Mouse (Mus musculus) CH12.LX (cell line): ENCODE measurements around the gene Csnk2b. TPM values are rescaled to one million over a fixed set of nuclear protein-coding genes. Genes with fewer than 3 reads are reported as not detected.

Source experiments
- DNase-seq: peaks from one replicate; pipeline ENCODE4 v3.0.0-alpha.2; 2013; ENCODE audit errors: extremely low read depth
- H3K27ac ChIP-seq: 2 replicates; pipeline ENCODE4 v1.5.1; 2012; ENCODE audit warnings: low read depth, mild to moderate bottlenecking, control low read depth, moderate library complexity; ENCODE audit not compliant: insufficient read depth
- H3K27me3 ChIP-seq: replicated peaks from 2 replicates; pipeline ENCODE3; 2012; ENCODE audit warnings: inconsistent platforms
- H3K36me3 ChIP-seq, 2 experiments: replicated peaks in 1 of 2; 2 replicates each; pipeline versions ENCODE3 to v1.6.1; 2012; ENCODE audit warnings: inconsistent platforms in 1 of 2, low read length in 1 of 2, mild to moderate bottlenecking in 1 of 2, mixed read lengths in 1 of 2, moderate library complexity in 1 of 2; ENCODE audit not compliant: control insufficient read depth in 1 of 2, insufficient read depth in 1 of 2
- H3K4me1 ChIP-seq, 2 experiments: 2 replicates each; pipeline ENCODE4 v1.6.1; 2012; ENCODE audit warnings: inconsistent platforms in 1 of 2, moderate library complexity in 1 of 2; ENCODE audit not compliant: insufficient read depth in 2 of 2, control insufficient read depth in 1 of 2
- H3K4me2 ChIP-seq: 2 replicates; pipeline ENCODE4 v1.6.1; 2012; ENCODE audit warnings: low read depth, mild to moderate bottlenecking, control low read depth; ENCODE audit not compliant: poor library complexity, insufficient read depth, severe bottlenecking
- H3K4me3 ChIP-seq, 3 experiments: fragments of 150-350 bp in 1 of 3; sonication (generic) in 1 of 3; replicated peaks in 1 of 3; 2 replicates each; pipeline versions ENCODE3 to v1.5.1; 2011 to 2012; ENCODE audit warnings: low read depth in 2 of 3, low read length in 2 of 3, mild to moderate bottlenecking in 2 of 3, moderate library complexity in 2 of 3, control low read depth in 1 of 3, improper control_type of control experiment in 1 of 3, inconsistent platforms in 1 of 3, mixed read lengths in 1 of 3; ENCODE audit not compliant: poor library complexity in 1 of 3
- H3K79me2 ChIP-seq: replicated peaks from 2 replicates; pipeline ENCODE4 v1.6.1; 2012; ENCODE audit warnings: mild to moderate bottlenecking, moderate library complexity; ENCODE audit not compliant: control insufficient read depth, poor library complexity, insufficient read depth, severe bottlenecking; ENCODE audit errors: extremely low read depth
- H3K9ac ChIP-seq: 2 replicates; pipeline ENCODE4 v1.6.1; 2012; ENCODE audit warnings: low read depth, mild to moderate bottlenecking, control low read depth, moderate library complexity; ENCODE audit not compliant: insufficient read depth
- H3K9me3 ChIP-seq: replicated peaks from 2 replicates; pipeline ENCODE3; 2012; ENCODE audit warnings: low read length, inconsistent platforms, mixed read lengths
- BHLHE40 ChIP-seq: IDR thresholded peaks from 2 replicates; pipeline ENCODE4 v1.6.1; 2011; ENCODE audit warnings: mild to moderate bottlenecking, low read depth, low read length, improper control_type of control experiment
- CHD1 ChIP-seq: IDR thresholded peaks from 2 replicates; pipeline ENCODE4 v1.6.1; 2012; ENCODE audit warnings: low read depth, low read length, improper control_type of control experiment, inconsistent platforms
- CHD2 ChIP-seq: IDR thresholded peaks from 2 replicates; pipeline ENCODE4 v1.6.1; 2011; ENCODE audit warnings: low read length, improper control_type of control experiment
- CTCF ChIP-seq, 2 experiments: IDR thresholded peaks in 1 of 2; conservative IDR thresholded peaks in 1 of 2; 2 replicates each; pipeline ENCODE4 v1.5.1; 2011 to 2012; ENCODE audit warnings: low read depth in 2 of 2, low read length in 2 of 2, improper control_type of control experiment in 1 of 2, inconsistent platforms in 1 of 2, mild to moderate bottlenecking in 1 of 2, moderate library complexity in 1 of 2
- ELF1 ChIP-seq: IDR thresholded peaks from 2 replicates; pipeline ENCODE4 v1.6.1; 2014; ENCODE audit warnings: low read depth, mild to moderate bottlenecking, inconsistent platforms, low read length, improper control_type of control experiment
- ETS1 ChIP-seq: conservative IDR thresholded peaks from 2 replicates; pipeline ENCODE4 v1.6.1; 2012; ENCODE audit warnings: low read depth, mild to moderate bottlenecking, inconsistent platforms, low read length, improper control_type of control experiment, moderate library complexity
- IRF4 ChIP-seq: IDR thresholded peaks from 2 replicates; pipeline ENCODE4 v1.6.1; 2014; ENCODE audit warnings: low read depth, mild to moderate bottlenecking, inconsistent platforms, low read length, improper control_type of control experiment
- JUN ChIP-seq: IDR thresholded peaks from 2 replicates; pipeline ENCODE4 v1.6.1; 2011; ENCODE audit warnings: low read depth, mild to moderate bottlenecking, low read length, improper control_type of control experiment, moderate library complexity; ENCODE audit not compliant: insufficient read depth
- KAT2A ChIP-seq: IDR thresholded peaks from 2 replicates; pipeline ENCODE4 v1.6.1; 2012; ENCODE audit warnings: low read length, improper control_type of control experiment, inconsistent platforms; ENCODE audit not compliant: insufficient replicate concordance
- MAFK ChIP-seq: IDR thresholded peaks from 2 replicates; pipeline ENCODE4 v1.6.1; 2011; ENCODE audit warnings: low read length, improper control_type of control experiment; ENCODE audit not compliant: insufficient replicate concordance
- MAX ChIP-seq: IDR thresholded peaks from 2 replicates; pipeline ENCODE4 v1.6.1; 2011; ENCODE audit warnings: low read length, improper control_type of control experiment
- MAZ ChIP-seq: IDR thresholded peaks from 2 replicates; pipeline ENCODE4 v1.6.1; 2012; ENCODE audit warnings: low read depth, mild to moderate bottlenecking, inconsistent platforms, low read length, improper control_type of control experiment, moderate library complexity
- MEF2A ChIP-seq: IDR thresholded peaks from 2 replicates; pipeline ENCODE4 v1.6.1; 2014; ENCODE audit warnings: low read depth, mild to moderate bottlenecking, inconsistent platforms, low read length, improper control_type of control experiment, borderline replicate concordance
- MYC ChIP-seq: IDR thresholded peaks from 2 replicates; pipeline ENCODE4 v1.6.1; 2011; ENCODE audit warnings: low read depth, mild to moderate bottlenecking, improper control_type of control experiment, low read length
- NELFE ChIP-seq: IDR thresholded peaks from 2 replicates; pipeline ENCODE4 v1.6.1; 2011; ENCODE audit warnings: low read depth, low read length, improper control_type of control experiment
- NRF1 ChIP-seq: IDR thresholded peaks from 2 replicates; pipeline ENCODE4 v1.6.1; 2014; ENCODE audit warnings: low read depth, mild to moderate bottlenecking, inconsistent platforms, low read length, improper control_type of control experiment, moderate library complexity
- PAX5 ChIP-seq: IDR thresholded peaks from 2 replicates; pipeline ENCODE4 v1.6.1; 2012; ENCODE audit warnings: low read length, inconsistent platforms, mixed read lengths
- POLR2A ChIP-seq: IDR thresholded peaks from 2 replicates; pipeline ENCODE4 v1.6.1; 2011; ENCODE audit warnings: low read depth, mild to moderate bottlenecking, improper control_type of control experiment, low read length
- POLR2AphosphoS2 ChIP-seq: IDR thresholded peaks from 2 replicates; pipeline ENCODE4 v1.6.1; 2011; ENCODE audit warnings: low read depth, low read length, improper control_type of control experiment
- RAD21 ChIP-seq: IDR thresholded peaks from 2 replicates; pipeline ENCODE4 v1.6.1; 2011; ENCODE audit warnings: low read depth, mild to moderate bottlenecking, low read length, improper control_type of control experiment, moderate library complexity
- RCOR1 ChIP-seq: conservative IDR thresholded peaks from 2 replicates; pipeline ENCODE4 v1.6.1; 2012; ENCODE audit warnings: low read depth, mild to moderate bottlenecking, inconsistent platforms, low read length, improper control_type of control experiment
- SIN3A ChIP-seq: IDR thresholded peaks from 2 replicates; pipeline ENCODE4 v1.6.1; 2012; ENCODE audit warnings: low read length, improper control_type of control experiment, inconsistent platforms
- SMC3 ChIP-seq: IDR thresholded peaks from 2 replicates; pipeline ENCODE4 v1.6.1; 2011; ENCODE audit warnings: low read depth, low read length, improper control_type of control experiment
- TBP ChIP-seq: conservative IDR thresholded peaks from 2 replicates; pipeline ENCODE4 v1.6.1; 2011; ENCODE audit warnings: low read depth, low read length, improper control_type of control experiment
- TCF12 ChIP-seq: IDR thresholded peaks from 2 replicates; pipeline ENCODE4 v1.6.1; 2014; ENCODE audit warnings: low read depth, mild to moderate bottlenecking, inconsistent platforms, low read length, improper control_type of control experiment
- UBTF ChIP-seq: IDR thresholded peaks from 2 replicates; pipeline ENCODE4 v1.6.1; 2012; ENCODE audit warnings: low read depth, mild to moderate bottlenecking, inconsistent platforms, low read length, improper control_type of control experiment, moderate library complexity
- USF1 ChIP-seq: IDR thresholded peaks from 2 replicates; pipeline ENCODE4 v1.6.1; 2014; ENCODE audit warnings: low read depth, mild to moderate bottlenecking, inconsistent platforms, low read length, improper control_type of control experiment
- USF2 ChIP-seq: conservative IDR thresholded peaks from 2 replicates; pipeline ENCODE4 v1.6.1; 2011; ENCODE audit warnings: low read depth, low read length, improper control_type of control experiment
- ZMIZ1 ChIP-seq: IDR thresholded peaks from 2 replicates; pipeline ENCODE4 v1.6.1; 2012; ENCODE audit warnings: low read depth, mild to moderate bottlenecking, inconsistent platforms, low read length, improper control_type of control experiment
- dilution Hi-C: fragments of 300-500 bp; cut with MboI; formaldehyde crosslinking; loops from 2 replicates; pipeline ENCODE4 v1.14.3; 2020; ENCODE audit warnings: low sequenced_read_pairs; ENCODE audit not compliant: extremely low pct_unique_long_range_greater_than_20kb, extremely low pct_ligation_motif_present
- in situ Hi-C: fragments of 300-500 bp; cut with MboI; formaldehyde crosslinking; loops from 3 replicates; pipeline ENCODE4 v1.14.3; 2019; ENCODE audit warnings: low sequenced_read_pairs, low pct_ligation_motif_present, low pct_unique_long_range_greater_than_20kb, mixed read lengths
- polyA plus RNA-seq: library from polyadenylated mRNA; unstranded; fragments of >175 nt; gene quantifications from 2 replicates; pipeline ENCODE4 v1.2.1, GENCODE M21; 2012; ENCODE audit warnings: low read depth; ENCODE audit not compliant: insufficient read length
- total RNA-seq, 2 experiments: library from RNA; depleted of rRNA; stranded (reverse); fragments of 300-350 nt in 1 of 2; fragments of >200 nt in 1 of 2; gene quantifications; 2 replicates each; pipeline ENCODE4 v1.2.3; 2012 to 2014

Csnk2b gene
- total and polyA plus RNA-seq, 3 experiments: 89.3 to 348 (median 130) TPM

DNA sequence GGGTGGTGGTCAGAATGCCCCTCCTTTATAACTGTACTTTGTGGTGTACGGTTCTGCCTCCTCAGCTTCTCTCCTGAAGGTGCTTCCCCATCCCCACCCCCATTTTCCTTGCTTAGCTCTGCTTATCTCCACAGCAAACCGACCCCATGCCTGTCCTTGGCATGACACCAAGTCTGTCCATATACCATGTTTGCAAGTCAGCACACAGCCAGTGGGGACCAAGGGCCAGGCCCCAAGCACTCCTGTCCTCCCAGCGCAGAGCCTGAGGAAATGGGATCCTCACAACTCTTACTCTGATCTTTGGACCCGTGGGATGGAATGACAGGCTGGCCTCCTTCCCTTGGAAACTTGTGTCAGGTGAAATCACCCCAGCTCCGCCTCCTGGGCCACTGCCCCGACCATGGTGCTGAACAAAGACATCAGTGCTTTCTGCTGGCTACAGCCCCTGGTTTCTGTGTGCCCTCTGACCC lies 18.6 kb downstream of the Csnk2b start:
- H3K4me3 ChIP-seq: no peak overlapping the region

DNA sequence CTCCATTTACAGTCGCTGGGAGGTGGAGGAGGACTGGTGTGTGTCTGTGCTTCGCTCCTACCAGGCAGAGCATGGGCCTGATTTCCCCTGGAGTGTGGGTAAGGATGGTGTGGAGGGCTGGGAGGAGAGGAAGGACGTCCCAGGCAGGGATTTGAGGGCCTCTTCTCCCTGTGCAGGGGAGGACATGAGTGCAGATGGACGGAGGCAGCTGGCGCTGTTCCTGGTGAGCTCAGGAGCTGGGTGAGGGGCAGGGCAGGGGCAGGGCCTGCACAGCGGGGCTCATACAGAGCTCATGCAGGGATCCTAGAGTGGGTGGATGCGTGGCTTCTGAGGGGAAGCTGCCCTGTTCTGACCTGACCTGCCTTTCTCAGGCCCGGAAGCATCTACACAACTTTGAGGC lies 19.6 kb downstream of the Csnk2b start:
- Histone ChIP-seq H3K27ac (no peak overlapping the region), H3K27me3 (no peaks in the 10 kb centered on the region), H3K79me2 (no peaks in the 10 kb centered on the region), H3K4me1 (peaks cover 0 to 4% of the 10 kb centered on the region in 2 experiments; a peak in 1 of 4 replicates), H3K9ac (no peak overlapping the region), H3K4me2 (no peak overlapping the region), H3K36me3 (peaks cover 43 to 75% of the 10 kb centered on the region in 2 experiments), H3K9me3 (no peaks in the 10 kb centered on the region), H3K4me3 (no peak overlapping the region)
- DNase-seq: no peak
- no peak for TF ChIP-seq CHD2
- no peak for TF ChIP-seq CHD1
- TF ChIP-seq ZMIZ1: no peak
- TF ChIP-seq RCOR1: no peak
- TF ChIP-seq MAZ: no peak
- no peak for TF ChIP-seq IRF4
- no peak for TF ChIP-seq KAT2A
- no peak for TF ChIP-seq USF2
- TF ChIP-seq MAX: no peak
- TF ChIP-seq MYC: no peak
- TF ChIP-seq ELF1: no peak
- TF ChIP-seq JUN: no peak
- no peak for TF ChIP-seq BHLHE40
- dilution Hi-C loops (no loop called here), in situ Hi-C loops (no loop called here)

More for the DNA sequence above, 18.6 kb downstream of the Csnk2b start:
- Histone ChIP-seq H3K4me1 (peaks cover 0 to 4% of the 10 kb centered on the region in 2 experiments; a peak in 1 of 4 replicates), H3K36me3 (peaks cover 40 to 67% of the 10 kb centered on the region in 2 experiments), H3K27me3 (no peaks in the 10 kb centered on the region), H3K27ac (no peak overlapping the region), H3K79me2 (no peaks in the 10 kb centered on the region), H3K4me2 (no peak overlapping the region), H3K9ac (no peak overlapping the region), H3K9me3 (no peaks in the 10 kb centered on the region)
- no peak for DNase-seq
- dilution Hi-C loops: no loop called here
- TF ChIP-seq ETS1 (no peak), USF1 (no peak), MAX (no peak), SMC3 (no peak), CHD2 (no peak), PAX5 (no peak), POLR2AphosphoS2 (no peak), MAZ (no peak), MEF2A (no peak), SIN3A (no peak), POLR2A (no peak), NRF1 (no peak), RAD21 (no peak), UBTF (no peak), TBP (no peak), CTCF (conservative IDR thresholded peaks at IDR 0.05 in 1 of 2, IDR thresholded peaks at IDR 0.05 in 1 of 2; ENCODE audit: low read depth in 2 of 2, low read length in 2 of 2) (no peak), MAFK (no peak), JUN (no peak), TCF12 (no peak), NELFE (no peak)
- in situ Hi-C loops: no loop called here
